Comparison of ENCODE assay signal across 10 mouse cellular contexts in the genomic region with DNA sequence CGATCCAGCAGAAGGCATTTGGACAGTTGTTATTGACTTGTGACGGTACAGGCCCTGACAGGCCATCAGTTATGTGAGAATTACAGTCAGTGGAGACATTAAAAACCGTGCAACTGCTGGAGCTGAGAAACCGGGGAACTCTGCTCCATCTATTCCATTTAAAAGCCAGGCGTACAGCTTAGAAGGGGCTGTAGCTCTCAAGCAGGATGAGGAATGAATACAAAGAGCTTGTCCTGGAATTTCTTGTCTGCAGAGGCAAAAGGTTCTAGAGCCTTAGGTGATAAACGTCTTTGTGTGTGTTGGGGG. TPM values are rescaled to one million over a fixed set of nuclear protein-coding genes. Genes with fewer than 3 reads are reported as not detected.
DNase-seq lines count a peak whose midpoint lies in the region; ATAC-seq and TF ChIP-seq lines count a peak whose summit lies in the region.
"Had no signal": no experiment of that assay in that cellular context is flagged by ENCODE, and none has a peak within 500 bp of the region (broad histone marks: within the 10 kb centered on the region; RNA-seq: fewer than 3 reads in every experiment).

No protein-coding gene starts in this region.

- no peak for DNase-seq in heart, postnatal 25 days (ENCODE audit: low spot score)
- no peak for DNase-seq in forebrain, postnatal 0 days
- peak; percentile 35 for DNase-seq in mesoderm, embryonic 11.5 days (ENCODE audit: low read depth, low spot score)
- no peak for DNase-seq in cerebellum, postnatal 14 days
- no peak for DNase-seq in left cerebral cortex, postnatal 4 days
- no peak for DNase-seq in adrenal gland, postnatal 10 days
- DNase-seq: thymus, adult 18-20 months had no signal

- intact Hi-C loops in heart, postnatal 25 days (cut with DNase I) = no loop called here
- intact Hi-C loops in left cerebral cortex, postnatal 4 days (cut with DNase I) = no loop called here

- H3K9ac ChIP-seq in heart, embryonic 15.5 days = no peak overlapping the region
- peak overlapping the region; percentile 33; the same call in 1 of the 2 replicates for H3K9ac ChIP-seq in forebrain, postnatal 0 days

- H3K4me1 ChIP-seq in heart, embryonic 15.5 days (replicated peaks) = peaks cover 16% of the 10 kb centered on the region
- H3K4me1 ChIP-seq in cortical plate, adult 2 months (ENCODE audit: control insufficient read depth, insufficient read depth, low read length) = no peaks in the 10 kb centered on the region; the same call in 1 of the 2 replicates
- peaks cover 17% of the 10 kb centered on the region for H3K4me1 ChIP-seq in forebrain, postnatal 0 days (ENCODE audit: insufficient read depth)

- ATAC-seq in heart, embryonic 15.5 days (replicated peaks; ENCODE audit: insufficient number of reproducible peaks, insufficient read depth, low FRiP score, low read depth) = no peak
- 0 out of 2 replicates have a peak, but pooled peaks have one; percentile 55 for ATAC-seq in forebrain, postnatal 0 days

- no peaks in the 10 kb centered on the region for H3K36me3 ChIP-seq in heart, embryonic 15.5 days
- no peaks in the 10 kb centered on the region for H3K36me3 ChIP-seq in forebrain, postnatal 0 days (ENCODE audit: insufficient read depth)

- WGBS in heart, embryonic 15.5 days = 26% methylated on average over 6 of the region's 6 CpGs
- 2% methylated on average over 6 of the region's 6 CpGs for WGBS in forebrain, postnatal 0 days

- no peaks in the 10 kb centered on the region for H3K27me3 ChIP-seq in heart, embryonic 15.5 days
- H3K27me3 ChIP-seq in forebrain, postnatal 0 days (ENCODE audit: insufficient read depth, low read length) = no peaks in the 10 kb centered on the region

- no peak overlapping the region for H3K27ac ChIP-seq in heart, embryonic 15.5 days
- H3K27ac ChIP-seq in cortical plate, adult 2 months (ENCODE audit: insufficient read depth, low read length) = peak overlapping the region; percentile 90
- H3K27ac ChIP-seq in forebrain, postnatal 0 days (ENCODE audit: low read depth, low read length) = peak overlapping the region; percentile 82

- no peak overlapping the region for H3K4me3 ChIP-seq in heart, embryonic 15.5 days
- no peak overlapping the region for H3K4me3 ChIP-seq in cortical plate, adult 2 months (ENCODE audit: insufficient read depth, low read length)
- H3K4me3 ChIP-seq in forebrain, postnatal 0 days (ENCODE audit: low read depth, low read length) = peak overlapping the region; percentile 22; the same call in 1 of the 2 replicates
- H3K4me3 ChIP-seq: erythroblast, embryonic 14.5 days had no signal

- no peak for TF ChIP-seq CTCF in cortical plate, adult 2 months (IDR thresholded peaks at IDR 0.05; ENCODE audit: extremely low read depth, insufficient read depth, low read length)
- TF ChIP-seq CTCF in forebrain, postnatal 0 days (IDR thresholded peaks at IDR 0.05; ENCODE audit: low read depth) = no peak

- no peak for TF ChIP-seq POLR2A in cortical plate, adult 2 months (IDR thresholded peaks at IDR 0.05; ENCODE audit: extremely low read depth, insufficient read depth, low read length)

- H3K9me3 ChIP-seq in heart, embryonic 15.5 days (replicated peaks) = no peaks in the 10 kb centered on the region
- H3K9me3 ChIP-seq in forebrain, postnatal 0 days (ENCODE audit: low read length) = 0 out of 2 replicates have a peak, but pooled peaks cover 3% of the 10 kb centered on the region

- H3K4me2 ChIP-seq in heart, embryonic 15.5 days = peak overlapping the region; percentile 59; the same call in 1 of the 2 replicates
- peak overlapping the region; percentile 48 for H3K4me2 ChIP-seq in forebrain, postnatal 0 days (ENCODE audit: low read depth)

RNA-seq across cellular contexts. Expression of gene Inpp5f, which starts 18.2 kb away (rescaled TPM):
- 8.8 and 13.0 TPM in 2 replicates for polyA plus RNA-seq in heart, embryonic 15.5 days (2015; fragmentation: Nextera tagmentation; extraction: Ambion mirVana)
- total RNA-seq in heart, postnatal 25 days (2021) = 1 to 10 TPM; 5.1 to 5.8 TPM
- polyA plus RNA-seq in cortical plate, adult 2 months (2012; rRNA removed) = 54.6 and 57.5 TPM in 2 replicates
- total RNA-seq in forebrain, postnatal 0 days (2014; rRNA removed) = 334 and 420 TPM in 2 replicates
- 270 and 361 TPM in 2 replicates for polyA plus RNA-seq in forebrain, postnatal 0 days (2015; fragmentation: Nextera tagmentation; extraction: Ambion mirVana)
- total RNA-seq in left cerebral cortex, postnatal 4 days (2021) = 100 to 1,000 TPM; 275 to 323 TPM
- total RNA-seq in adrenal gland, postnatal 10 days (2021) = 10 to 100 TPM; 19.7 to 28.0 TPM

Comparison
In these comparisons a context has a peak if more than half of its experiments do, and no peak if none do; other contexts are left out.
1. RNA of gene Inpp5f, which starts 18.2 kb away (total RNA-seq): 334 to 420 TPM in forebrain, postnatal 0 days and 275 to 323 TPM in left cerebral cortex, postnatal 4 days; 19.7 to 28.0 TPM in adrenal gland, postnatal 10 days and 5.1 to 5.8 TPM in heart, postnatal 25 days; every median in the first group is over 4 times any median in the second.